Mouse (Mus musculus): ENCODE results near the gene Creg2. TPM values are rescaled to one million over a fixed set of nuclear protein-coding genes. Genes with fewer than 3 reads are reported as not detected.
"Not testable (repeated sequence)": the region's sequence is repeated elsewhere in the genome, so short reads cannot be mapped to it uniquely, and the experiment has no call there.

The Creg2 gene
- total RNA-seq, 2 experiments from 2014 or later, result 0.06 to 0.07 TPM

DNA sequence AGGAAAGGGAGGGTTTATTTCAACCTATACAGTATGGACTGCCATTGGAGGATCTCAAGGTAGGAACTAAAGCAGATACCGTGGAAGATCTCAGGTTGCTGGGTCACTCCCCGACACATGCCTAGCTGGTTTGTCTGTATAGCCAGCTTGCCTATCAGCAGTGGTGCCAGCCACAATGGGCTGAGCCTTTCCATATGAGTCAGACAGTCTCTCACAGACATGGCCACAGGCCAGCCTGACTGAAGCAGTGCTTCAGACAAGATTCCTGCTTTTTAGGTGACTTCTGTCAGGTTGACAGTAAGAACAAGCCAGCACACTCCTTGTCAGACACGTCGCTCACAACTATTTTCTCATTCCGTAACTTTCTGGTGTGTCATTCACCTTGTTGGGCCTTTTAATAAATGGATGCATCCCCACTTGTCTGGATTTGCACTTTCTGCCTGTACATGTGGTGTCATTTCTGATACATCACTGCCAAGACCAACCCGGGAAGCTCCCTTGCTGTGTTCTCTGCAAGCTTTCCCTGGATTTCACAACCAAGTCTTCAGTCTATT lies 5.8 kb upstream of the Creg2 start:
- intact Hi-C loops (cut with DNase I; ENCODE audit: low total_unique reads), result no loop called here

DNA sequence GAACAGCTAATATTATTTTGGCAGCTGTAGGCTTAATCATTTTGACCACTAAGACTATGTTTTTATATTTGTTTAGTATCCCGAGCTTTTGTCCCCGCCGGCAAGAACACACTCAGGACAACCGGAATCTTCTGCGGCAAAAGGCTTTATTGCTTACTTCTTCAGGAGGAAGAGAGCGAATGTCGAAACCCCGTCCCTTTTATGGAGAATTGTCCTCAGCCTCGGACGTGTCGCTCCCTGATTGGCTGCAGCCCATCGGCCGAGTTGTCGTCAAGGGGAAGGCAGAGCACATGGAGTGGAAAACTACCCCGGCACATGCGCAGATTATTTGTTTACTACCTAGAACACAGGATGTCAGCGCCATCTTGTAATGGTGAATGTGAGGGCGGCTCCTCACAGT lies 3.6 kb upstream of the Creg2 start:
- DNase-seq; intact Hi-C loops (cut with DNase I; ENCODE audit: low total_unique reads): not testable (repeated sequence)

More for the DNA sequence above, 5.8 kb upstream of the Creg2 start:
- no peak for DNase-seq

DNA sequence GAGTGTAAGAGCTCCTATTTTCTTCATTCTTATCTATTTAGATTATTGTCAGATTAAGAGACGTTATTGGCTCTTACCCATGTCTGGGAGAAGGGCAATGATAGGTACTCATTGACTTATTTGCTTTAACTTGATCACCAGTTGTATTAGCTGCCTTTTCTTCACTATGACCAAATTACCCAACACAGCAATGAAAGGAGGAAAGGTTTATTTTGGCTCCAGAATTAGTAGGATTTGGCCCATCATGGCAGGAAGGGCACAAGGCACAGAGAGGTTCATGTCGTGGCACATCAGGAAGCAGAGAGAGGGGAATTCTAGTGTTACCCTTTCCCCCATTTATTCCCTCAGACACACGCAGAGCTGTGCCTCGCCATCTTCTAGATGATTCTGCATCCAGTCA lies 1.8 kb upstream of the Creg2 start:
- intact Hi-C loops (cut with DNase I; ENCODE audit: low total_unique reads), result no loop called here
- no peak for DNase-seq

DNA sequence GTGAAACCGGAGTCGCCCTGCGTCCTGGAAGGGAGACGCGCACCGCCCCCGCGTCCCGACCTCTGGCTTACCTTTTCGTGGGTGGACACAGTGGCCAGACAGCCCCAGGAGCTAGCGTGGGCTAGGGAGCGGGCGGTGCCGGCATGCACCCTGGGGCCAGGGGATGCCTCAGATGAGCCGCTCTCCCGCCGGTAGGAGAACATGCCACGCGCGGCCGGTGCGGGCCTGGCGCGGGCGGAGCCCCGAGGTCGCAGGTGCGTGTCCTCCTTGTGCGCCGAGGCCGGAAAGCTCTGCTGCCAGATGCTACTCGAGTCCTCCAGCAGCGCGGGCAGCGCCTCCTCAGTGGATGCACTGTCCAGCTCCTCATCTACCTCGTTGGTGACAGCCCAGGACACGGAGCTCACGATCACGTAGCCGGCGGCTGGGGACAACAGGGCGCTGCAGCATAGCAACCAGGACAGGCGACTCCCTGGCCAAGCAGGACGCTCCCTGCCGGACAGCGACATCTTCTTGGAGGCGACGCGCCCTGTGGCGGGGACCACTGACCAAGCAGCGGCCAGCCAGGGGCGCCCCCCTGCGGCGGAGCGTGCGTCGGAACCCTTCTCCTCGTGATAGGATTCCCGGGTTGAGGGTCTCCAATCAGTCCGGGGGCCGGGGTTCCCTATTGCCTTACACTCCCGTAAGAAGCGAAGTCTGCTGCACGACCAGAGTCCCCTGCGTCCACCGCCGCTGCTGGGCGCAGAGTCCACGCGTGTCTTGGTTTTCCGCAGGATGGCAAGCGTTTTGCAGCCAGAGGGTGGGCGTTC lies 636 bp downstream of the Creg2 start:
- intact Hi-C loops (cut with DNase I; ENCODE audit: low total_unique reads), result no loop called here
- peak; percentile 73 for DNase-seq

DNA sequence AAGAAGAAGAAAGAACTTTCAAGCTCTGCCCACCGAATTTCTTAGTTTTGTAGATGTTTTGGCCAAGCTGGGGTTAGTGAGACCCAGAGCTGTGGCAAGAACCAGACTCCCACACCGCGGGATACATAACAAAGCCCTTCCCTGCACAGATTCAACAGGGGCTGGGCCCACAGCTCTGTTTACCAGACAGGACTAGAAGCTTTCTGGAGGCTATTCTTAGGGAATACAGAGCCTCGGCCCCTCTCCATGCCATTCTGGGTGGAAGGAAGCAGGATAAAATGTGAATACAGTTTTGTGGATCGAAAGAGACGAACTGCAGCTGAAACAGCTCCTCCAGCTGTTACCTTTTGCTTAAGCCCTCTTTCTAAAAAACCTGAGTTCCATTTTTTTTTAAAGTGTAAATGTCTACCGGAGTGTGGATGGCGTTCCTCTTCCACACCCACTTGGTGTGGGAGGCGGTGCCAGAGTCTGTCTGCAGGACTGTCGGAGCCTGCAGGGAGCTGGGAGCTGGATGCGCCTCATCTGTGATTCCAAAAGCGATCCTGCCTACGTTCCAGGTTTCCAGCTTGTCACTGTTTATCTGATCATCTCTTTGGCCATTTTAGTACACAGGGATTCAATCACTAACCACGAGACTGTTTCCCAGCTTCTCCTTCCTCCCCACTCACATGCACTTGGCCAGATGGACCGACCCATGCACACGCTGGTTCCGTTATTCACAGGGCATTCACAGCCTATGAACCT lies 1.4 kb downstream of the Creg2 start:
- DNase-seq, result no peak
- intact Hi-C loops (cut with DNase I; ENCODE audit: low total_unique reads), result no loop called here

DNA sequence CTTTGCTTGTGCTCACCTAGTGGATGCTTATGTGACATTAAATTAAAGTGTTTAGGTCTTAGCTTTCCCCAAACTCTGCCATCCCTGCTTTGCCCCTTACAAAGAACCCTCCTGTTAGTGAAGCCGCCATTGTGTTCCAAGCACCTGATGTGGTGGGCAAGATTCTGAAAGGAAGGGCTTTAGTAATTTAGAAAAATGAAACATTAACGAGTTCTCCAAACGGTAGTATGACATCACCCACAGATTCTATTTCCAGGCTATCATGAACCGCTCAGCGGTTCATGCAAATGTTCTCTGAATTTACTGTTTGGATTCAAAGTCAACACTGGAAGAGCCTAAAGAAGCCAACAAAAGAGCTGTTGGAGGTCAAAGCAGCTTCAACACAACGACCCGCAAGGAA lies 2.7 kb downstream of the Creg2 start:
- intact Hi-C loops (cut with DNase I; ENCODE audit: low total_unique reads), result no loop called here
- DNase-seq, result no peak

DNA sequence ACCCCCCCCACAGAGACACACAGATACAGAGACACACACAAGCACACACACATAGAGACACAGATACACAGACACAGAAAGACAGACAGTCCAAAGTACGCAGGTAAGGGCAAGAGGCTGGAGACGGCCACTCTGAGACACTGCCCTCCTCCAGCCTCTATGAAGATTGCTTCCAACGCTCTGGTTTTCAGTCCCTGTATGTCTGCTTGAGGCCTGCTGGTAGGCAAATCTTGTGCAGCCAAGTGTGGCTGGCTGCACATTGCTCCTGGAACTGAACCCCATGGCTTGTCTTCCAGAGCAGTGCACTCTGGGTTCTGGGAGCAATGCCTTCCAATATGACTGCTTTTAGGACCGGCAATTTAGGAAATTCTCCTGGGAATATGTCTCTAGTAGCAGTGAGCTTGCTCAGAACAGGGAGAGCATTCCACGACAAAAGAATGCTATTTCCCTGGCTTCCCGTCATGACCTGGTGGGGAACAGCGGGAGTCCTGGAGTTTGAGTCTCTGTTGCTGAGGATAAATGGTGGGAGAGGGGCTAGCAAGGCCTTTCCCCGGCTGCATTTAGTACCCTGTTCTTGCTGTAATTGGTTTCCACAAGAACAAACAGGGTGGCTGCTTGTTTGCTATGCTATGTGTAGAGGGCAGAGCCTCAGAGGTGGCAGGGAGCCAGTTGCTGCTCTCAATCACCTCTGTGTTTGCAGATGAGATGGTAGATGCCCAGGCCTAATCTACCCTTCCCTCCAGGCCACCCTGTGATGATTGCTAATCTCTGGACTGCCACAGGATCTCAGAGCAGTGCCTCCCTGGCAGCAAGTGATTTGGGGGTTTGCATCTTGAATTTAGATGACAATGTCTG lies 5.1 kb downstream of the Creg2 start:
- intact Hi-C loops (cut with DNase I; ENCODE audit: low total_unique reads), result no loop called here
- no peak for DNase-seq

DNA sequence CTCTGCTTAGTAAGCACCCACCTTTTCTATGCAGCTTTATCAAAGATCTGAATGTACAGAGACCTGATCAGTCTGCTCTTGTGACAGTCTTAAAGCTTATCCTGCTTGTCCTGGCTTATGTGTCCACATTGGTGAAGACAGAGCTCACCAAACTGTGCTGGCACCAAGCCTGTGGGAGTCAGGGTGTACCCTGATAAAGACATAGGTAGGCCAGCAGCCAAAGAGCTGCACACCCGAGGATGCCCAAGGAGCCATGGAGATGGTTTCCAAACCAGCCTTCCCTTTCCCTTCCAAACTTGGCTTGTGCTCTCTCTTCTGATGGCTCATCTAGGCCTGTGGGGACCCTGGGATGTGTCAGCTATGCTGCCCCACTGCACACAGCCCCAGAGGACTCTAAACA lies 6.9 kb downstream of the Creg2 start:
- intact Hi-C loops (cut with DNase I; ENCODE audit: low total_unique reads), result no loop called here

DNA sequence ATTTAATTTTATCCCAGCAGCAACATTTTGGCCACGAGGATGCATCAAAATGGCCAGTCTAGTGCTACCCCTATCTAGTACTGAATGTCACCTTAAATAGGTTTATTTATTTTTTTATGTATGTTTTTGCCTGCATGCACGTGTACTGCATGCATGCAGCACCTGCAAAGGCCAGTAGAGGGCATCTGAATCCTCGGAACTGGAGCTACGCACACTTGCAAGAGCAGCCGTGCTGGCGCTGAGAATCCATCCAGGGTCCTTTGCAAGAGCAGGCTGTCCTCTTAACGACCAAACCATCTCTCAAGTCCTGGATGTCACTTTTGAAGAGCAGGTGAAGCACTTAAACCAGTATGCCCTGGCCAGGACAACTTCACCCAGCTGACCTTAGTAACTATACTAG lies 9.6 kb downstream of the Creg2 start:
- DNase-seq, result no peak
- intact Hi-C loops (cut with DNase I; ENCODE audit: low total_unique reads), result no loop called here

More for the DNA sequence above, 6.9 kb downstream of the Creg2 start:
- DNase-seq, result no peak

DNA sequence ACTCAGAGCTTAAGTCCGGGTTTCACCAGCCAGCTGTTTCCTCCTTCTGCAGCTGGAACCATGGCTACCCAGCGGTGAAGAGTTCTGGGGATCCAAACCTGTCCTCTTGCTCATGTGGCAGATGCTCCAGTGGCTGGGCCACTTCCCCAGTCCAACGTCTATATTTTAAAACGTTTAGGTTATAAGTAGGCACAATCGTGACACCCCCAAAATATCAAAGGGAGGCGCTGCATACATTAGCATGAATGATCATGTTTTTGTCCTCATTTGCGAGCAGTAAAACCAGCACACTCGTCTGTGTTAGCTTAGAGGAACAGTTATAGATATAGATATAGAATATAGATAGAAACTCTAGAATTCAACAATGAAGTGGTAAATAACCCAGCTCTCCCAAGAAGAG lies 14.1 kb downstream of the Creg2 start:
- intact Hi-C loops (cut with DNase I; ENCODE audit: low total_unique reads), result no loop called here
- no peak for DNase-seq

DNA sequence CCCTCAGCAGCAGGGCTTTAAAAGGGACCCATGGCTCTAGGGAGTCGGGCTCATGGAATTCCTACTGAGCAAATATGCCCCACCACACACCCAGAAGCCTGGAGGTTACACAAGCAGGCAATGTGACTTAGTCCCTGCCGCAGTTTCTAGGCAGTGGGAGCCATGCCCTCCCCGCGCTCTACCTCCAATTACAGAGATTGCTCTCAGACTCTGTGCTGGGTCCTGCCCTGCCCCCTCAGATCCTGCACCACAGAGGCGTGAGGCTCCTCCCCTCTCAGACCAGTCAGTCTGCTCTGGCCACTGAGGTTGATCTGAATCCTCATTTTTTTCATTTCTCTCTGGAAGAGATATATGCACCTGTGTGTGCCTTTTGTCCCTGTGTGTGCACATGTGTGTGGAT lies 14.6 kb downstream of the Creg2 start:
- DNase-seq, result no peak
- intact Hi-C loops (cut with DNase I; ENCODE audit: low total_unique reads), result no loop called here

DNA sequence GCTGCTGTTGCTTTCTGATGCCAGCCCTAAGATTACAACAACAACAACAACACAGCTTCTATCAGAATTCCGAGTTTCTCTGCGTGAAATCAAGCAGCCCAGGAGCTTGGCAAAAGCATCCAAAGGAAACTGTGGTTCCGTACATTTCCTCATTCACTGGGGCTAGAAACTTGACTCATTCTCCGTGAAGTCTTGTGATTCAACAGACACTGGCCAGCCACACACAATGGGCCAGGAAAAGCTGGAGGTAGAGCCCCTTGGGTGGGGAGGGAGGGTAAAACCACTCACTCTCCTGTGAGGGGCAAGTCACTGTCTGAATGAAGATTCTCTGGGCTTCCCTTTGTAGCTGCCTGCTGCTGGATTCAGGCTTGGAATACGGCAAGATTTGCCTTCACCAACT lies 15.1 kb downstream of the Creg2 start:
- intact Hi-C loops (cut with DNase I; ENCODE audit: low total_unique reads), result no loop called here
- no peak for DNase-seq

DNA sequence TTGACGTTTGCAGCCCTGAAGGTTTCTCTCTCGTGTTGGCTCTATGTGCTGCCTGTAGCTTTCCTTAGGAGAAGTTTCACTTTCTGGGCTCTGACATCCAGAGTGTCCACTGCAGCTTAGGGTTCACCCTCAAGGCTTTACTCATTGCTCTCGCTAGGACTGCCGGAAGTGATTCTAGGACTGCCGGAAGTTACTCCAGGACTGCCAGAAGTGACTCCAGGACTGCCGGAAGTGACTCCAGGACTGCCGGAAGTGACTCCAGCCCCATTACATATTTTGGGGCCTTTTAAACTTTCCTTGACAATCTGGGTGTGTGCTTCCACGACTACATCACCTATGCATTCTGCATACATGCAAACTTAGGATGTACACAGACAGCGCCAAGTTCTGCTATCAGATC lies 22.7 kb downstream of the Creg2 start:
- DNase-seq, result no peak
- intact Hi-C loops (cut with DNase I; ENCODE audit: low total_unique reads), result no loop called here

DNA sequence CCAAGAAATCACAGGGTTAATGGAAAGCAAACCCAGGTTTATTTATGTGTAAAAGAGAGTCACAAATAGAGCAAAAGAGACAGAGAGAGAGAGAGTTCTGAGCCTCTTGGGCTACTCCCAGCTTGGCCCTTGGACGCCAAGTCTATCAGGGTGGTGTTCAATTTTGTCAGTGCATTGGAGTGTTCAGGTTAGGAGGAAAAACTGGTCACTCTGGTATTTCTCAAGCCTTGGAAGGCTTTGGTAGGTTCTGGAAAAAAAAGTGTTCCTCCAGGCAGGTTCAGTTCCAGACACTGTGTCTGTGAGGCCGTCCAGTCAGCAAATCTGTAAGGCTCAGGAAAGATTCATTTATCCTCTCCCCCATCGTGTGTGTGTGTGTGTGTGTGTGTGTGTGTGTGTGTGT lies 25.8 kb downstream of the Creg2 start:
- no peak for DNase-seq
- intact Hi-C loops (cut with DNase I; ENCODE audit: low total_unique reads), result no loop called here

DNA sequence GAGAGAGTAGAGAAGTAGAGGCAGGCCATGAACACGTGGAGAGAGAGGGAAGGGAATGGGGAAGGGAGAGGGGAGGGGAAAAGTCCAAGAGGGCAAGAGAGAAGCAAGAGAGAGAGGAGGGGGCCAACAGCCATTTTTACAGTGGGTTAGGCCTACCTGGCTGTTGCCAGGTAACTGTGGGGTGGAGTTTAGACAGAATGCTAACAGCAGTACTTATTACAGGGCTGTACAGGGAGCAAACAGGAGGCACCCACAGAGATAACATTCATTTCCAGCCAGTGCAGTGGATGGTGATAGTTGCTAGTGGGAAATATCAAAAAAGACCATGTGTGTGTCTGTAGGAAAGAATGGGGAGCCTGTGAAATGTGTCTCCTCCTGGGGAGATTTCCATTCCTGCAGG lies 27.5 kb downstream of the Creg2 start:
- intact Hi-C loops (cut with DNase I; ENCODE audit: low total_unique reads), result no loop called here
- DNase-seq, result no peak

DNA sequence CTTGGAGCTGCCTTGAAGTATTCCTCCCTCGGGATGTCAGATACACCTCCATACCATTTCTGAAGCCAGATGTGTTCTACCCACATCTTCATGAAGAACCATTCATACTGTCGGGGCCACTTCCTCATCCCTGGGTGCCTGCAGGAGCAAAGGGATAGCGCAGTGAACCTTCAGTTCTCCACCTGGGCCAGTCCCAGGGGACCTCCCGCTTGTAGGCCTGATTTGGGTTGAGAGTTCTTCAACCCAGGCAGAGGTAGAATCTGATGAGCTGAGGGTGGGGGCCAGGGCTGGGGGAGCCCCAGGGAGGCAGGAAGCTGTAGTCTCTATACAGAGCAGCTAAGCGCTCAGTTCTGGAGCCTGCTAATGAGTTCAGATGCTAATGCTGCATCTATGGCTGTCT lies 28.2 kb downstream of the Creg2 start:
- no peak for DNase-seq
- intact Hi-C loops (cut with DNase I; ENCODE audit: low total_unique reads), result no loop called here

DNA sequence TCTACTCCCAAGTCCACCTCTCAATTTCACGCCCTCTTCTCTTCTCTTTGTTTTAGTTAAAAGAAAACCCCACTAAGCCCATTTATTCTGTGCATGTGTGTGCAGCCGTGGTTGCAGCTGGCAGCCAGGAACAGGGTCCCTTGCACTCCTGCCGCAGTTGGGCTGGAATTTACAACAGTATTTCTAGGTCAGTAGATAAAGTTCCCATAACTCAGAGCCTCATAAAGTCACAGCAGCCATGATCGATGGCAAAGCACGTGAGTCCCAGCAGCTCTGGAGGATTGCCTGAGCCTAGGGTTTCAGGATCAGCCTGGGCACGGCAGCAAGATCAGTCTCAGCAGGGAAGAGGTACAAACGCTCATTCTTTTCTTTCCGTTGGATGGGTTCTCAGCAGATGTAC lies 32.8 kb downstream of the Creg2 start:
- intact Hi-C loops (cut with DNase I; ENCODE audit: low total_unique reads), result no loop called here
- no peak for DNase-seq

DNA sequence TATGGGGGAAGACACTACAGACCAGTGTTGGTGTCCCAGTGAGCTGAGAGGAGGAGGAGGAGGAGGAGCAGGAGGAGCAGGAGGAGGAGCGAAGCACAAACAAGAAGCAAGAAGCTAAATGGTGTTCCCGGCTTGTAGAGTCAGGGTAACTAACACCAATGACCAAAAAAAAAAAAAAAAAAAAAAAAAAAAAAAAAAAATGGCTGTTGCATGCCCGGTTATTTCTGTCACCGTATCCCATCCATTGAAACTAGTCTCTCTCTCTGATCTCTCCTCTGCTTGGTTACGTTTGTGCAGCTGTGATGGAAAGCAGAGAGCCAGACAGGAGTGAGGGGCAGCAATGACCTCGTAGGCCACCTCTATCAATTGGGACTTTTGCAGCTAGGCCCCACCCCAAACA lies 35.7 kb downstream of the Creg2 start:
- no peak for DNase-seq
- intact Hi-C loops (cut with DNase I; ENCODE audit: low total_unique reads), result no loop called here

DNA sequence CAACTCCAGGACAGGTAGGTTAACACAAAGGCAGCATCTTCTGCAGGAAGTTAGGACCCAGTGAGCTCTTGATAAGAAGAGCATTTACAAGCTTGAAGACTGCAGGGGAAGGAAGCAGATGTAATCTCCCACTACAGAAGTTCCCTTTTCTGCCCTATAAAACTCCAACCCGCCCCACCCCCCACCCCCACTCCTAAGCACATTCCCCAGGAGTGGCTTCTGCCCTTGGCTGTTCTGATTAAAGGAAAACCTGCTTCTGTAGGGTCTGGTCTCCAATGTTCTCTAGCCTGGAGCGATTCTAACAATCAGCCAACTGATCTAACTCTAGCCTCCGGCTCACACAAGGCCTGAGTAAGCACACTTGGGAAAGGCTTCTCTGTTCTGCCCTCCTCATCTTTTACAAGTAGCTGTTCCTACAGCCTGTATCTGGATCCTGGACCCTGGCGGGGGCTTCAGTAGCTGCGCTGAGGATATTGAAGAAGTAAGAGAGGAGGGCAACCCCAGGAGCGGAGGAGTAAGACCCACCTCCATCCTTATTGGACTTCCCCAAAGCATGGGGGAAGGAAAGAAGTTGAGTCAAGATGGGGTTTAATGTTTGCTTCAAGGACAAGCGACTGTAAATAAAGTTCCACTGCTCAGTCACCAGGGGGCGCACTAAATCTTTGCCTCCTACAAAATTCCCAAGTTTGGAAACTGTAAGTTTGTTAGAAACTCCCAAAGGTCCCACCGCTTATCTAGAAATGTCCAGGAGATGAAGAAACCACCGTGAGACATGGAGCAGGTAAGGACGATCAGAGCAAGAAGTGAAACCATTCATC lies 36.6 kb downstream of the Creg2 start:
- intact Hi-C loops (cut with DNase I; ENCODE audit: low total_unique reads), result no loop called here
- DNase-seq, result peak; percentile 52
